Mouse (Mus musculus): ENCODE results near the gene Gm49776.
"Not testable (repeated sequence)": the region's sequence is repeated elsewhere in the genome, so short reads cannot be mapped to it uniquely, and the experiment has no call there.

Gene Gm49776

GRCm38 (mm10) chr16:18258221-18258620, at the start of gene Gm49776:
Gene Gm49776 (minus strand): TSS chr16:18258321.
- no peak for DNase-seq (ENCODE audit: low read depth, low spot score)

- not testable (repeated sequence) for DNase-seq (ENCODE audit: low read depth, low spot score)
Observed at GRCm38 (mm10) chr16:18289614-18290013, 31.5 kb upstream of the Gm49776 start.

GRCm38 (mm10) chr16:18289067-18289588, 31.0 kb upstream of the Gm49776 start, which contains the start of gene Dgcr8:
Gene Dgcr8 (minus strand): TSS chr16:18289246.
- DNase-seq (ENCODE audit: low read depth, low spot score): peak; percentile 94

- no peak for DNase-seq (ENCODE audit: low read depth, low spot score)
Observed at GRCm38 (mm10) chr16:18288581-18289061, 30.5 kb upstream of the Gm49776 start.

- no peak for DNase-seq (ENCODE audit: low read depth, low spot score)
Observed at GRCm38 (mm10) chr16:18288166-18288565, 30.0 kb upstream of the Gm49776 start.

- no peak for DNase-seq (ENCODE audit: low read depth, low spot score)
Observed at GRCm38 (mm10) chr16:18275166-18275565, 17.0 kb upstream of the Gm49776 start.

- DNase-seq (ENCODE audit: low read depth, low spot score): no peak
Observed at GRCm38 (mm10) chr16:18268182-18268581, 10.1 kb upstream of the Gm49776 start.

- no peak for DNase-seq (ENCODE audit: low read depth, low spot score)
Observed at GRCm38 (mm10) chr16:18265024-18265423, 6.9 kb upstream of the Gm49776 start.

GRCm38 (mm10) chr16:18253866-18254265, 4.3 kb downstream of the Gm49776 start:
- no peak for DNase-seq (ENCODE audit: low read depth, low spot score)

GRCm38 (mm10) chr16:18252736-18253135, 5.4 kb downstream of the Gm49776 start:
- no peak for DNase-seq (ENCODE audit: low read depth, low spot score)

GRCm38 (mm10) chr16:18250828-18251790, 7.0 kb downstream of the Gm49776 start:
- DNase-seq (ENCODE audit: low read depth, low spot score): no peak

- no peak for DNase-seq (ENCODE audit: low read depth, low spot score)
Observed at GRCm38 (mm10) chr16:18250231-18250630, 7.9 kb downstream of the Gm49776 start.

- no peak for DNase-seq (ENCODE audit: low read depth, low spot score)
Observed at GRCm38 (mm10) chr16:18249364-18249967, 8.7 kb downstream of the Gm49776 start.

GRCm38 (mm10) chr16:18248433-18249363, 9.4 kb downstream of the Gm49776 start, which contains the start of the genes Trmt2a and Ranbp1:
Gene Trmt2a (plus strand): TSS chr16:18248679.
Gene Ranbp1 (minus strand): TSS chr16:18248732.
- peak; percentile 95 for DNase-seq (ENCODE audit: low read depth, low spot score)

GRCm38 (mm10) chr16:18247521-18248399, 10.4 kb downstream of the Gm49776 start:
- DNase-seq (ENCODE audit: low read depth, low spot score): no peak

GRCm38 (mm10) chr16:18241581-18241980, 16.5 kb downstream of the Gm49776 start:
- no peak for DNase-seq (ENCODE audit: low read depth, low spot score)

GRCm38 (mm10) chr16:18236676-18237501, 21.2 kb downstream of the Gm49776 start:
- DNase-seq (ENCODE audit: low read depth, low spot score): no peak

- DNase-seq (ENCODE audit: low read depth, low spot score): peak; percentile 46
Observed at GRCm38 (mm10) chr16:18235389-18236065, 22.6 kb downstream of the Gm49776 start.
